Mouse (Mus musculus) brain, embryonic 14.5 days (tissue): ENCODE measurements around the gene Atic.

Source experiments
- CTCF ChIP-seq: fragments of 200-500 bp; IDR thresholded peaks from 2 replicates; pipeline ENCODE4 v1.5.1; 2012; ENCODE audit warnings: inconsistent platforms, mild to moderate bottlenecking, moderate library complexity, borderline replicate concordance; ENCODE audit not compliant: insufficient read depth, insufficient read length; ENCODE audit errors: extremely low read depth
- POLR2A ChIP-seq: fragments of 200-500 bp; IDR thresholded peaks from 2 replicates; pipeline ENCODE4 v1.6.1; 2012; ENCODE audit warnings: mild to moderate bottlenecking, inconsistent platforms, borderline replicate concordance; ENCODE audit not compliant: poor library complexity, insufficient read depth, insufficient read length, severe bottlenecking; ENCODE audit errors: extremely low read depth

- no peak for TF ChIP-seq CTCF
- no peak for TF ChIP-seq POLR2A
Measured at GRCm38 (mm10) chr1:71586658-71587057, 29.7 kb downstream of the Atic start.
